Mouse (Mus musculus) layer of hippocampus, adult 9-10 months (tissue): ENCODE results near the gene Aqp2.
A peak's percentile ranks its signal among the peaks of the same experiment; 100 is the strongest.

Experiments used
- DNase-seq: peaks from one replicate; pipeline ENCODE4 v3.0.0; 2022; ENCODE audit warnings: low spot score

Aqp2 gene

GRCm38 (mm10) chr15:99619821-99620220 lies 41.0 kb downstream of the Aqp2 start:
- DNase-seq = peak; percentile 40

- DNase-seq = no peak
Measured at GRCm38 (mm10) chr15:99622063-99622462, 43.2 kb downstream of the Aqp2 start.

- DNase-seq = no peak
Measured at GRCm38 (mm10) chr15:99631618-99632017, 52.8 kb downstream of the Aqp2 start.
